Mouse (Mus musculus): ENCODE results near the gene Smarca4. TPM values are rescaled to one million over a fixed set of nuclear protein-coding genes. Genes with fewer than 3 reads are reported as not detected.

Smarca4 gene
- polyA plus RNA-seq, 1 experiment from 2014 or later, result 22.5 TPM

DNA sequence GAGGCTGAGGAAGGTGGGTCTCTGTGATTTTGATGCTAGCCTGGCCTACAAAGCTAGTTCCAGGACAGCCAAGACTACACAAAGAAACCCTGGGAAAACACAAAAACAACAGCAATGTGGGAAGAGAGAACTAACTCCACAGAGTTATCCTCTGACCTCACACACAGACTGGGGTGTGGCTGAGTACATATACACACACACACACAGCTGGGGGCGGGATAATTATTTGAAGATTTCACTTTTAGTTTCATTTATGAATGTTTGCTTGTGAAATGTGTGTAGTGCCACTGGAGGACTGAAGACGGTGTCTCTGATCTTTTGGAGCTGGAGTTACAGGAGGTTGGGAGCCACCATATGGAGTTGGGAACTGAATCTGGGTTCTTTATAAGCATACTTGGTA is 14.9 kb upstream of the Smarca4 start:
- H3K4me2 ChIP-seq, result no peak overlapping the region
- ATAC-seq (ENCODE audit: insufficient read depth), result no peak
- H3K4me1 ChIP-seq (replicated peaks), result peaks cover 27% of the 10 kb centered on the region
- 73% methylated on average over 2 of the region's 2 CpGs for WGBS (ENCODE audit: insufficient replicate concordance)
- H3K4me3 ChIP-seq (replicated peaks), result no peak overlapping the region
- peaks cover 2% of the 10 kb centered on the region; the same call in 1 of the 2 replicates for H3K36me3 ChIP-seq (replicated peaks)
- H3K27ac ChIP-seq (replicated peaks), result peak overlapping the region; percentile 39; the same call in 1 of the 2 replicates
- H3K9ac ChIP-seq, result no peak overlapping the region
- no peaks in the 10 kb centered on the region for H3K9me3 ChIP-seq (replicated peaks)
- no peaks in the 10 kb centered on the region for H3K27me3 ChIP-seq

DNA sequence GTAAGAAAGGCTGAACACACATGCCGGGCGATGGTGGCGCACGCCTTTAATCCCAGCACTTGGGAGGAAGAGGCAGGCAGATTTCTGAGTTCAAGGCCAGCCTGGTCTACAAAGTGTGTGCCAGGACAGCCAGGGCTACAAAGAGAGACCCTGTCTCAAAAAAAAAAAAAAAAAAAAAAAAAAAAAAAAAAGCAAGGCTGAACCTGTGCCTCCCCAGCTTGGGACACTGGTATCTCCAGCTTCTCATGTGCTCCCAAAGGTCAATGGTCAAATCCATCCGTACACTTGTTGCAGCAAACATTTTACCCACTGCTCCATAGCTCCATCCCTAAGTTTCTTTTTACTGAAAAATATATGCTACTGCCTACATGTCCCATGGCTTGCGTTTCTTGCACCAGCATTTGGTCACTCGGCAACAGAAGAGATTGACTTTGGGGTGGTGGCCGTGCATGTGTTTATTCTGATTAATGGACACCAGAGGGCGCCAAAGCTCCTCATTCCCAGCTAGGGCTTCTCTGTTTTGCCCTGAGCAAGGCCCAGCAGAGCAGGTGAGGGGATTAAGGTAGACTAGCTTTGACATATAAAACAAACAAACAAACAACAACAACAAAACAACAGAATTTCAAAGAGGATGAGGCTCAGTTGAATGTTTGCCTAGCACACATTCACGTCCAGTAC is 14.1 kb upstream of the Smarca4 start:
- 49% methylated on average over 10 of the region's 10 CpGs for WGBS (ENCODE audit: insufficient replicate concordance)

GRCm38 (mm10) chr9:21604119-21604518 is 11.8 kb upstream of the Smarca4 start:
- Histone ChIP-seq H3K27me3 (no peaks in the 10 kb centered on the region), H3K4me1 (replicated peaks) (peaks cover 27% of the 10 kb centered on the region)

More for the DNA sequence above, 14.1 kb upstream of the Smarca4 start:
- no peak overlapping the region for H3K4me2 ChIP-seq
- ATAC-seq (ENCODE audit: insufficient read depth), result peak; percentile 43; the same call in 1 of the 2 replicates
- no peaks in the 10 kb centered on the region for H3K9me3 ChIP-seq (replicated peaks)
- H3K9ac ChIP-seq, result no peak overlapping the region
- no peaks in the 10 kb centered on the region for H3K27me3 ChIP-seq
- no peak overlapping the region for H3K4me3 ChIP-seq (replicated peaks)
- no peak overlapping the region for H3K27ac ChIP-seq (replicated peaks)
- no peaks in the 10 kb centered on the region for H3K36me3 ChIP-seq (replicated peaks)
- peaks cover 27% of the 10 kb centered on the region for H3K4me1 ChIP-seq (replicated peaks)

GRCm38 (mm10) chr9:21605865-21606264 is 10.1 kb upstream of the Smarca4 start:
- H3K9me3 ChIP-seq (replicated peaks), result no peaks in the 10 kb centered on the region
- ATAC-seq (ENCODE audit: insufficient read depth), result no peak
- no peak overlapping the region for H3K4me2 ChIP-seq
- no peaks in the 10 kb centered on the region for H3K27me3 ChIP-seq
- no peak overlapping the region for H3K9ac ChIP-seq
- H3K4me1 ChIP-seq (replicated peaks), result peaks cover 14% of the 10 kb centered on the region
- H3K36me3 ChIP-seq (replicated peaks), result no peaks in the 10 kb centered on the region
- no peak overlapping the region for H3K4me3 ChIP-seq (replicated peaks)
- H3K27ac ChIP-seq (replicated peaks), result no peak overlapping the region
- WGBS (ENCODE audit: insufficient replicate concordance), result 66% methylated on average over 5 of the region's 5 CpGs

More at GRCm38 (mm10) chr9:21604119-21604518, 11.8 kb upstream of the Smarca4 start:
- Histone ChIP-seq H3K4me3 (replicated peaks) (no peak overlapping the region), H3K9ac (no peak overlapping the region), H3K36me3 (replicated peaks) (no peaks in the 10 kb centered on the region), H3K4me2 (no peak overlapping the region), H3K9me3 (replicated peaks) (no peaks in the 10 kb centered on the region), H3K27ac (replicated peaks) (no peak overlapping the region)
- WGBS (ENCODE audit: insufficient replicate concordance), result 69% methylated on average over 5 of the region's 5 CpGs
- no peak for ATAC-seq (ENCODE audit: insufficient read depth)

- H3K4me2 ChIP-seq, result no peak overlapping the region
- H3K27me3 ChIP-seq, result no peaks in the 10 kb centered on the region
- H3K36me3 ChIP-seq (replicated peaks), result no peaks in the 10 kb centered on the region
- no peaks in the 10 kb centered on the region for H3K9me3 ChIP-seq (replicated peaks)
- H3K27ac ChIP-seq (replicated peaks), result no peak overlapping the region
- WGBS (ENCODE audit: insufficient replicate concordance), result 20% methylated on average over 1 of the region's 1 CpGs
- ATAC-seq (ENCODE audit: insufficient read depth), result no peak
- 0 out of 2 replicates have a peak, but pooled peaks cover 7% of the 10 kb centered on the region for H3K4me1 ChIP-seq (replicated peaks)
- H3K4me3 ChIP-seq (replicated peaks), result no peak overlapping the region
- no peak overlapping the region for H3K9ac ChIP-seq
Observed at GRCm38 (mm10) chr9:21606648-21607047, 9.3 kb upstream of the Smarca4 start.

DNA sequence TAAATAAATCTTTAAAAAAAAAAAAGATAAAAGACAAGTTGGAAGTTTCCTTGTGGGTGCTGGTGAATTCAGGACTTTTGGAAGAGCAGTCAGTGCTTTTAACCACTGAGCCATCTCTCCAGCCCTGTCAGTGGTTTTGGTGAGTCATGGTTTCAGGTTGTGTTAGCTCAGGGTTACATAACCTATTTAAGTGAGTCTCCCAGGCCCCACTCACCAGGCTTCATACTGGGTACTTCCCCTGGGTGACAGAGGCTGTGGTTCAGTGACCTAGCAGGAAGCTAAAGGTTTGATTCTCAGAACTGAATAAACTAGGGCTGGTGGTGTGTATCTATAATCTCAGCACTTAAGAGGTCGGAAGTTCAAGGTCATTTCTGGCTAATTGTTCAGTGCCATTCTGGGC is 6.1 kb upstream of the Smarca4 start:
- WGBS (ENCODE audit: insufficient replicate concordance), result 68% methylated on average over 1 of the region's 1 CpGs
- H3K36me3 ChIP-seq (replicated peaks), result no peaks in the 10 kb centered on the region
- no peak; the same call in 1 of the 2 replicates for ATAC-seq (ENCODE audit: insufficient read depth)

DNA sequence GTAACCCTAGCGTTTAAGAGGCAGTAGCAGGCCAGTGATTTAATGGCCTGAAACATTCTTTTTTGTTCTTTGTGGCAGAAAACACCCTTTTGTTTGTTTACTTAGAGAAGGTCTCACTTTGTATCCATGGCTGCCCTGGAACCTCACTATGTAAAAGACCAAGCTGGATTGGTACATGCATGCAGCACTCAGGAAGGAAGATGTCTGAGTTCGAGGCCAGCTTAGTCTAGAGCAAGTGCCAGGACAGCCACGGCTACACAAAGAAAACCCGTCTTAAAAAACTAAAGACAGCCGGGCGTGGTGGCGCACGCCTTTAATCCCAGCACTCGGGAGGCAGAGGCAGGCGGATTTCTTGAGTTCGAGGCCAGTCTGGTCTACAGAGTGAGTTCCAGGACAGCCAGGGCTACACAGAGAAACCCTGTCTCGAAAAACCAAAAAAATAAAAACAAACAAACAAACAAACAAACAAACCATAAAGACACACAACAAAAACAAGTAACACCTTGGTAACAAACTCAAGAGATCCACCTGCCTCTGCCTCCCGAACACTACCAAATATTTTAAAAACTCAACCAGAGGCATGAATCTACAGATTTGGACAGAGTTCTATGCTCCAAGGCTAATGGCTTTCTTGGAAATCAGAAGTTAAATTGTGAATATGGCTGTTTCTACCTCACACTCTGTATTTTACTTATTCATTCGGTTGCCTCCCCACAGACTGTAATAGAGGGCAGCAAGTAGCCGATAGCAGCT is 929 bp upstream of the Smarca4 start:
- H3K36me3 ChIP-seq (replicated peaks), result peaks cover 8% of the 10 kb centered on the region; the same call in 1 of the 2 replicates
- H3K4me2 ChIP-seq, result peak overlapping the region; percentile 90
- WGBS (ENCODE audit: insufficient replicate concordance), result 56% methylated on average over 15 of the region's 15 CpGs
- no peaks in the 10 kb centered on the region for H3K9me3 ChIP-seq (replicated peaks)
- peak overlapping the region; percentile 71 for H3K4me3 ChIP-seq (replicated peaks)
- H3K4me1 ChIP-seq (replicated peaks), result peaks cover 41% of the 10 kb centered on the region
- no peaks in the 10 kb centered on the region for H3K27me3 ChIP-seq
- H3K9ac ChIP-seq, result peak overlapping the region; percentile 79
- ATAC-seq (ENCODE audit: insufficient read depth), result no peak
- H3K27ac ChIP-seq (replicated peaks), result peak overlapping the region; percentile 81

More for the DNA sequence above, 6.1 kb upstream of the Smarca4 start:
- Histone ChIP-seq H3K4me3 (replicated peaks) (no peak overlapping the region), H3K4me2 (no peak overlapping the region), H3K27me3 (no peaks in the 10 kb centered on the region), H3K9ac (no peak overlapping the region), H3K4me1 (replicated peaks) (peaks cover 7% of the 10 kb centered on the region), H3K9me3 (replicated peaks) (no peaks in the 10 kb centered on the region), H3K27ac (replicated peaks) (no peak overlapping the region)

DNA sequence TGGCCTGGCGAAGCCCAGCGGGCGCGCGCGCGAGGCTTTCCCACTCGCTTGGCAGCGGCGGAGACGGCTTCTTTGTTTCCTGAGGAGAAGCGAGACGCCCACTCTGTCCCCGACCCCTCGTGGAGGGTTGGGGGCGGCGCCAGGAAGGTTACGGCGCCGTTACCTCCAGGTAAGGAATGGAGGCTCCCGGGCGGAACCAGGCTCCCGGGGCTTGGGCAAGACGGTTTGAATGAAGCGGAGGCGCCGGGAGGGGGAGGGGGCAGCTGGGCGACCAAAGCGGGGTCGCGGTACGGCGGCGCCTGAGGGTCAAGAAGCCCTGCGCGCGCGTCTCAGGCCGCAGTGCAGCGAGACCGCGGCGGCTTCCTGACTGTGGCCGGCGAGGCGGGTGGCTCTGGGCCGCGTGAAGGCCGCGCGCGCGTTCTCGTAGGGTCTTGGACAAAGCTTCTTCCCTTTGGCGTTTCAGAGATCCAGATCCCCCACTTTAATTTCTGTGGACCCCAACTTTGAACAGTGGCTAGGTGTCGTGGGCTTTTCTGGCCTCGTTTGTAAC is 338 bp downstream of the Smarca4 start:
- H3K4me1 ChIP-seq (replicated peaks), result peaks cover 37% of the 10 kb centered on the region
- peak overlapping the region; percentile 90 for H3K4me2 ChIP-seq
- peak overlapping the region; percentile 81 for H3K27ac ChIP-seq (replicated peaks)
- peak; percentile 73 for ATAC-seq (ENCODE audit: insufficient read depth)
- peak overlapping the region; percentile 71 for H3K4me3 ChIP-seq (replicated peaks)
- peaks cover 8% of the 10 kb centered on the region; the same call in 1 of the 2 replicates for H3K36me3 ChIP-seq (replicated peaks)
- peak overlapping the region; percentile 79 for H3K9ac ChIP-seq
- no peaks in the 10 kb centered on the region for H3K27me3 ChIP-seq
- WGBS (ENCODE audit: insufficient replicate concordance), result under 1% methylated on average over 57 of the region's 57 CpGs
- no peaks in the 10 kb centered on the region for H3K9me3 ChIP-seq (replicated peaks)

- Histone ChIP-seq H3K27ac (replicated peaks) (peak overlapping the region; percentile 81), H3K9ac (peak overlapping the region; percentile 79), H3K27me3 (no peaks in the 10 kb centered on the region), H3K4me3 (replicated peaks) (peak overlapping the region; percentile 71), H3K4me2 (peak overlapping the region; percentile 90), H3K36me3 (replicated peaks) (peaks cover 8% of the 10 kb centered on the region; the same call in 1 of the 2 replicates), H3K9me3 (replicated peaks) (no peaks in the 10 kb centered on the region), H3K4me1 (replicated peaks) (peaks cover 39% of the 10 kb centered on the region)
- ATAC-seq (ENCODE audit: insufficient read depth), result no peak
- WGBS (ENCODE audit: insufficient replicate concordance), result 2% methylated on average over 10 of the region's 10 CpGs
Observed at GRCm38 (mm10) chr9:21617066-21617465, 1.1 kb downstream of the Smarca4 start.

DNA sequence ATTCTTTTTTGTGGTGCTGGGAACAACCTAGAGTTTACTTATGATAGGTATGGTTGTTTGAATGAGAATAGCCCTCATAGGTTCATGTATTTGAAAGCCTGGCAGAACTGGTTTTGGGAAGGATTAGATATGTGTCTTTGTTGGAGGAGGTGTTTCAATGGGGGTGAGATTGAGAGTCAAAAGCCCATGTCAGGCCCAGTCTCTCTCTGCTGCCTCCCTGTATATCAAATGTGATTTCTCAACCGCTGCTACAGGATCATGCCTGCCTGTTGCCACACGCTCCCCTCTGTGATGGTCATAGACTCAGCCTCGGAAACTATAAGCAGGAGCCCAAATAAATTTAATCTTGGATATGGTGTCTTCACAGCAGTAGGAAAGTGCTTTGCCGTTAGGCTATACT is 4.3 kb downstream of the Smarca4 start:
- Histone ChIP-seq H3K27ac (replicated peaks) (no peak overlapping the region), H3K27me3 (no peaks in the 10 kb centered on the region), H3K4me2 (no peak overlapping the region), H3K9ac (no peak overlapping the region), H3K4me1 (replicated peaks) (peaks cover 48% of the 10 kb centered on the region), H3K4me3 (replicated peaks) (no peak overlapping the region), H3K9me3 (replicated peaks) (no peaks in the 10 kb centered on the region), H3K36me3 (replicated peaks) (peaks cover 8% of the 10 kb centered on the region; the same call in 1 of the 2 replicates)
- no peak for ATAC-seq (ENCODE audit: insufficient read depth)
- 77% methylated on average over 4 of the region's 4 CpGs for WGBS (ENCODE audit: insufficient replicate concordance)

GRCm38 (mm10) chr9:21622676-21623075 is 6.7 kb downstream of the Smarca4 start:
- Histone ChIP-seq H3K4me2 (no peak overlapping the region), H3K27ac (replicated peaks) (0 out of 2 replicates have a peak overlapping the region, but pooled peaks have one; percentile 10), H3K4me3 (replicated peaks) (no peak overlapping the region), H3K4me1 (replicated peaks) (peaks cover 43% of the 10 kb centered on the region), H3K9ac (no peak overlapping the region), H3K36me3 (replicated peaks) (peaks cover 8% of the 10 kb centered on the region; the same call in 1 of the 2 replicates), H3K9me3 (replicated peaks) (no peaks in the 10 kb centered on the region), H3K27me3 (no peaks in the 10 kb centered on the region)
- no peak; the same call in 1 of the 2 replicates for ATAC-seq (ENCODE audit: insufficient read depth)
- WGBS (ENCODE audit: insufficient replicate concordance), result 67% methylated on average over 1 of the region's 1 CpGs
